Mouse (Mus musculus): Measurements from ENCODE around the gene Rif1. TPM values are rescaled to one million over a fixed set of nuclear protein-coding genes. Genes with fewer than 3 reads are reported as not detected.
A peak's percentile ranks its signal among the peaks of the same experiment; 100 is the strongest.

Gene Rif1
- polyA plus RNA-seq, 1 experiment, result 9.1 TPM

DNA sequence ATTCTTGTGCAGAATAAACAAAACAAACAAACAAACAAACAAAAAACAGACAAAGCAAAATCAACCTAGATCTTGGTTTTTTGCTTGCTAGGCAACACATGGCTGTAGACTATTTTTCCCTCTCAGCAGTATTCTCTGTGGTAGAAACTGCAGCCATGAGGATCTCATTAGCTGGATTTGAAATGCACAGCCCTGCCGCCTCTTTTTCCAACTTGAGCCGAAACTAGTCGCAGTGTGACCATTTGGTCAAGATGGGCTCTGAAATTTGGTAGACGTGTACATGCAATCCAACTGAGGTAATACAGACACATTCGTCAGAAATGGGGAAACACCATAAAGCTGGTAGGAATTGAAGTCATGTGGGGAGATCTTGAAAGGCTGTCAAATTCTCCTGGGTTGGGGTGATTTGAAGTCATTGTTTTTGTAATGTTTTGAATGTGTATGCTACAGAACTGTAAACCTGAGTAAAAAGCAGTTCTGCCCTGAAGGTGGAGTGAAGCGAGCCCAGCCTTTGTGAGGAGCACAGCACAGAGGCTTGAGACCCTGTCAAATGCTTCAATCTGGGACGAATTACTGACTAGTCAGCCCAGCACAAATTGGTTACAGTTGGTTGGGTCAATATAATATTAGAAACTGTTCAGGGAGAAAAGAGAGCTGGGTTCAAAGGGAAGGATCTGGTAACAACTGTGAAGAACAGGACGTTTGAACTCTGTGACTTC lies 33.4 kb upstream of the Rif1 start:
- 0 out of 2 replicates have a peak overlapping the region, but pooled peaks have one; percentile 17 for H3K4me3 ChIP-seq (ENCODE audit: insufficient read depth, low read length)

DNA sequence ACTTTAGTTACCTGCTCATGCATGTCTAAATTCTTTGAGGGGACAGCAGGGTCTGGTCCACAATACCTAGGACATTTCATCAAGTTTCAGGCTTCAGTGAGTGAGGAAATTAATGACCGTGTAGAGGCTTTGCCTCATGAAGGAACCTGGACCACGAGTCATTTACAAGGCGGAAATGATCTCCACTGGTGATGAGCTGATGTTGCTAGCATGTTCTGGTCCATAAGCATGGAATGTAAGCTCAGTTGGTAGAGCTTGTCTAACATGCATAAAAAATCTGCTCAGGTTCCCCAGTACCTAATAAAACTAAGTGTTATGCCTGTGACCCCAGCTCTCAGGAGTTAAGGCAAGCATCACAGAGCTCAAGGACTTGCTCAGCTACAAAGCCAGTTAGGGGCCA lies 30.5 kb upstream of the Rif1 start:
- no peak overlapping the region for H3K4me3 ChIP-seq (ENCODE audit: insufficient read depth, low read length)
- TF ChIP-seq POLR2A (IDR thresholded peaks at IDR 0.05; ENCODE audit: extremely low read depth, insufficient read depth, low read length) (no peak), CTCF (IDR thresholded peaks at IDR 0.05; ENCODE audit: extremely low read depth, insufficient read depth, low read length) (no peak)
- no peaks in the 10 kb centered on the region for H3K4me1 ChIP-seq (ENCODE audit: control insufficient read depth, insufficient read depth, low read length)
- H3K27ac ChIP-seq (ENCODE audit: insufficient read depth, low read length), result no peak overlapping the region

More for the DNA sequence above, 33.4 kb upstream of the Rif1 start:
- no peak for TF ChIP-seq POLR2A (IDR thresholded peaks at IDR 0.05; ENCODE audit: extremely low read depth, insufficient read depth, low read length)
- TF ChIP-seq CTCF (IDR thresholded peaks at IDR 0.05; ENCODE audit: extremely low read depth, insufficient read depth, low read length), result no peak
- Histone ChIP-seq H3K27ac (ENCODE audit: insufficient read depth, low read length) (no peak overlapping the region), H3K4me1 (ENCODE audit: control insufficient read depth, insufficient read depth, low read length) (no peaks in the 10 kb centered on the region; the same call in 1 of the 2 replicates)

DNA sequence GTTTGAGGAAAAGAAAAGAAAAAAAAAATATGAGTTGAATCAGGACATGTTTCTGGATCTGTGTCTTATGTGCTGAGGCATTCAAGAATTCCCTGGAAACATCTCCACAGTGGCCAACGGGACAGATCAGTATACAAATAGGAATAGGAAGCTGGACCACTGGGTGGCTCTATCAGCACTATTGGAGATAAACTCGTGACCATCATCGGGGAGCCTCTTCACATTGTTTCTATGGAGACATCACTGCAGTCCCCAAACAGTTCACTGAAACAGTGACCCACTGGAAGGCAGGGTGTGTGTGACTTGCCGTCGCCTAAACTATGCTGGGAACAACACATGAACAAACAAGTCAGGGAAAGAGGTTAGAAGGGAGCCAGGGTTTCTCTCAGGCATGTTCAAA lies 29.9 kb upstream of the Rif1 start:
- TF ChIP-seq POLR2A (IDR thresholded peaks at IDR 0.05; ENCODE audit: extremely low read depth, insufficient read depth, low read length) (no peak), CTCF (IDR thresholded peaks at IDR 0.05; ENCODE audit: extremely low read depth, insufficient read depth, low read length) (no peak)
- 0 out of 2 replicates have a peak overlapping the region, but pooled peaks have one; percentile 48 for H3K27ac ChIP-seq (ENCODE audit: insufficient read depth, low read length)
- no peak overlapping the region for H3K4me3 ChIP-seq (ENCODE audit: insufficient read depth, low read length)
- H3K4me1 ChIP-seq (ENCODE audit: control insufficient read depth, insufficient read depth, low read length), result no peaks in the 10 kb centered on the region

DNA sequence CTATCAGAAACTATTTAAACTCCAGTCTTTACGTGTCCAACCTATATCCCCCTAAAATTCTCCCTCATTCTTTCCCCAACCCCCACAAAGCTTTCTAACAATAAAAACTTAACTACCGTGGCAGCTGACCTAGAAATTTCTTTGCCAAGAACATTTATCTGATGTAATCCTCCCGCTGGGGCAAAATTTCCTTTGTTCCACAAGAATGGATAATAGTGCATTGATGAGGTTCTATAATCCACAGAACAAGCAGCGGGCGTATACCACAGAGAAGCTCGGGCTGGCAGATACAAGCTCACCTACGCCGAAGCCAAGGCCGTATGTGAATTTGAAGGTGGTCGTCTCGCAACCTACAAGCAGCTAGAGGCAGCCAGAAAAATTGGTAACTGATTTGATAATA lies 29.1 kb upstream of the Rif1 start:
- Histone ChIP-seq H3K4me1 (ENCODE audit: control insufficient read depth, insufficient read depth, low read length) (no peaks in the 10 kb centered on the region), H3K27ac (ENCODE audit: insufficient read depth, low read length) (peak overlapping the region; percentile 3; the same call in 1 of the 2 replicates), H3K4me3 (ENCODE audit: insufficient read depth, low read length) (no peak overlapping the region)
- TF ChIP-seq POLR2A (IDR thresholded peaks at IDR 0.05; ENCODE audit: extremely low read depth, insufficient read depth, low read length) (no peak), CTCF (IDR thresholded peaks at IDR 0.05; ENCODE audit: extremely low read depth, insufficient read depth, low read length) (no peak)

DNA sequence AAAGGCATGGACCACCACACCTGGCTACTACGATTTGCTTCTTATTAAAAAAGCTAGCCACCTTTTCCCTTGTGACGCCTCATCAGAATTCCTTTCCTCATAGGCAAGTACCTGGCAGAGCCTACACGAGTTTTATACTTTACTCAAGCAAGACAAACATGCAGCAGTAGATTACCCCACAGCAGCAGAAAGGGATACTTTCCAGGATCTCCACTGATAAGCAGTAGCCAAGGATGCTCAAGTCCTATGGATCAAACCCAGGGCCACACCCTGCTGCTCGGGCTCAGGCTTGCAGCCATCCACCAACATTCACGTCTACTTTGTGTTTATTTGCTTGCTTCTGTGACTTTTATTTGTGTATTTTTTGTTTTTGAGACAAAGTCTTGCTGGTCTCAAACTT lies 26.6 kb upstream of the Rif1 start:
- TF ChIP-seq CTCF (IDR thresholded peaks at IDR 0.05; ENCODE audit: extremely low read depth, insufficient read depth, low read length) (no peak), POLR2A (IDR thresholded peaks at IDR 0.05; ENCODE audit: extremely low read depth, insufficient read depth, low read length) (no peak)
- no peak overlapping the region for H3K4me3 ChIP-seq (ENCODE audit: insufficient read depth, low read length)
- no peaks in the 10 kb centered on the region for H3K4me1 ChIP-seq (ENCODE audit: control insufficient read depth, insufficient read depth, low read length)
- no peak overlapping the region for H3K27ac ChIP-seq (ENCODE audit: insufficient read depth, low read length)

DNA sequence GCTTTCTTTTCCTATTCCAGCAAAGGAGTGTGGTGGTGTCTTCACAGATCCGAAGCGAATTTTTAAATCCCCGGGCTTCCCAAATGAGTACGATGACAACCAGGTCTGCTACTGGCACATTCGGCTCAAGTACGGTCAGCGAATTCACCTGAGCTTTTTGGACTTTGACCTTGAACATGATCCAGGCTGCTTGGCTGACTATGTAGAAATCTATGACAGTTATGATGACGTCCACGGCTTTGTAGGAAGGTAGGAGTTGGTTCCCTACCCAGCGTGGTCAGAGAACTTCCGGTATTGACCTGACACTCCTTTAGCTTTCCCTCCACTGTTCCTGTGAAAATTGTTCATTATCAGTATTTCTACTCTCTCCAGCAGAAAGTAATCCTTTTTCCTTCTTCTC lies 21.8 kb upstream of the Rif1 start:
- H3K4me1 ChIP-seq (ENCODE audit: control insufficient read depth, insufficient read depth, low read length), result no peaks in the 10 kb centered on the region; the same call in 1 of the 2 replicates
- no peak for TF ChIP-seq CTCF (IDR thresholded peaks at IDR 0.05; ENCODE audit: extremely low read depth, insufficient read depth, low read length)
- no peak for TF ChIP-seq POLR2A (IDR thresholded peaks at IDR 0.05; ENCODE audit: extremely low read depth, insufficient read depth, low read length)
- H3K4me3 ChIP-seq (ENCODE audit: insufficient read depth, low read length), result no peak overlapping the region
- no peak overlapping the region for H3K27ac ChIP-seq (ENCODE audit: insufficient read depth, low read length)

DNA sequence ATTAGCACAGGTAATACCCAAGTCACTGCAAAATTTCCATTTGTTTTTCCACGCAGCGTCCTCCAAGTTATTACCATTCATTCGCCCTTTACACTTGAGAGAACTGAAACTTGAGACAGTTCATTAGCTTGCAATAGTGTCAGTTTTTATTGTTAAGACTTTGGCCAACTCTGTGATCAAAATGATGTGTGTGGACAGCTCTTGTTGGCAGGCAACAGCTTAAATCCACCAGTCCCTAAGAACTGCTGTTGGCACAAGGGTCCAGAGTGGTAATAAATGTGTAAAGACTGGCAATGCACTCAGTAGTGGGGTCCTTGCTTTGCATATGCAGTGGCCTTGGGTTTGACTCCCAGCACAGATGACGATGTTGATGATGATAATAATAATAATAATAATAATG lies 20.3 kb upstream of the Rif1 start:
- H3K4me3 ChIP-seq (ENCODE audit: insufficient read depth, low read length), result no peak overlapping the region
- no peaks in the 10 kb centered on the region; the same call in 1 of the 2 replicates for H3K4me1 ChIP-seq (ENCODE audit: control insufficient read depth, insufficient read depth, low read length)
- TF ChIP-seq CTCF (IDR thresholded peaks at IDR 0.05; ENCODE audit: extremely low read depth, insufficient read depth, low read length), result no peak
- no peak for TF ChIP-seq POLR2A (IDR thresholded peaks at IDR 0.05; ENCODE audit: extremely low read depth, insufficient read depth, low read length)
- H3K27ac ChIP-seq (ENCODE audit: insufficient read depth, low read length), result no peak overlapping the region

DNA sequence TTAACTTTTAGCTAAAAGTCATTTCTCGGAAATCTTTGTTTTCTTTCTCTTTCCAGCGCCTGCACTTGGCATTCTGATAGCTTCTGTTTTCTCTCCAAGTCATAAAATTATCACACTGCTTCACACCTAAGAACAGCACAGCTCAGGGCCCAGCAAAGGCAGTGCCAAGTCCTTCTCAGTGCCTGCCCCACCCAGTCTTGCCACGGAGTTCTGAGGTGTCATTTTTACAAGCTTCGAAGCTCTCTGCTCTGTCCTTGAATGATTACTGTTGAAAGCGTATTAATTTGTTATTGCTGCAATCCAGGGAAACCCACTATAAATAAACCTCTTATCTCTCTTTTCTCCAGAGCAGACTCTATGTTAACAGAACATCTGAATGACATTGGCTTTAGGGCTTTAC lies 19.1 kb upstream of the Rif1 start:
- no peaks in the 10 kb centered on the region; the same call in 1 of the 2 replicates for H3K4me1 ChIP-seq (ENCODE audit: control insufficient read depth, insufficient read depth, low read length)
- TF ChIP-seq CTCF (IDR thresholded peaks at IDR 0.05; ENCODE audit: extremely low read depth, insufficient read depth, low read length) (no peak), POLR2A (IDR thresholded peaks at IDR 0.05; ENCODE audit: extremely low read depth, insufficient read depth, low read length) (no peak)
- H3K4me3 ChIP-seq (ENCODE audit: insufficient read depth, low read length), result no peak overlapping the region
- H3K27ac ChIP-seq (ENCODE audit: insufficient read depth, low read length), result no peak overlapping the region

DNA sequence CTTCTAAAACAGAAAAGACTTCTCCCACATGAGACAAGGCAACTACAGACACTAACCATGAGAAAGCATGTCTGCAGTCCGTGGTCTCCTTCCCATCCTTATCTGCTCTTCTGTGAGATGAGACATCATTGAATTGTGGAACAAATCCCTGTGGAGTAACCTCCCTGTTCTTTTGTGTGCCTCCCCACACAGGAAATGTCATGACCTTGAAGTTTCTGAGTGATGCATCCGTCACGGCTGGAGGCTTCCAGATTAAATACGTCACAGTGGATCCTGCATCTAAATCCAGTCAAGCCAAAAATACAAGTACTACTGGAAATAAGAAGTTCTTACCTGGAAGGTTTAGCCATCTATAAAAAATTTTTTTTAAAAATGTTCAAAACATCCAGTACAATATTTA lies 17.0 kb upstream of the Rif1 start:
- Histone ChIP-seq H3K27ac (ENCODE audit: insufficient read depth, low read length) (no peak overlapping the region), H3K4me3 (ENCODE audit: insufficient read depth, low read length) (no peak overlapping the region), H3K4me1 (ENCODE audit: control insufficient read depth, insufficient read depth, low read length) (no peaks in the 10 kb centered on the region; the same call in 1 of the 2 replicates)
- TF ChIP-seq POLR2A (IDR thresholded peaks at IDR 0.05; ENCODE audit: extremely low read depth, insufficient read depth, low read length) (no peak), CTCF (IDR thresholded peaks at IDR 0.05; ENCODE audit: extremely low read depth, insufficient read depth, low read length) (no peak)

DNA sequence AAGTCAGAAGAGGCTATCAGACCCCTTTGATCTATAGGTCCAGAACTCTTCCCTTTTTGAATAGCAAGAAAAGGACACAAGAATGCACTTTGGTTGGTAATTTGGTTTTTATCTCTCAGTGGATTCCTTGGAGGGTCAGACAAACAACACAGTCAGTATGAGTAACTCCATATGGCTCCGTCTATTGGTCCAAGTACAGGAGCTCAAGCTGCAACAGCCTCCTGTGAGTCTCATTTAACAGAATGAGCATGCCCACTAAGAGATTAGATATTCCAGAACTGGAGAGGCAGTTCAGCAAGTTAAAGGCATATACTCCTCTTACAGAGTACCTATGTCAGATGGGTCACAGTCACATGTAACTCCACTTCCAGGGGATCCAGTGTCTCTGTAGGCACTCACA lies 15.5 kb upstream of the Rif1 start:
- no peak overlapping the region for H3K27ac ChIP-seq (ENCODE audit: insufficient read depth, low read length)
- H3K4me1 ChIP-seq (ENCODE audit: control insufficient read depth, insufficient read depth, low read length), result no peaks in the 10 kb centered on the region; the same call in 1 of the 2 replicates
- TF ChIP-seq CTCF (IDR thresholded peaks at IDR 0.05; ENCODE audit: extremely low read depth, insufficient read depth, low read length) (no peak), POLR2A (IDR thresholded peaks at IDR 0.05; ENCODE audit: extremely low read depth, insufficient read depth, low read length) (no peak)
- H3K4me3 ChIP-seq (ENCODE audit: insufficient read depth, low read length), result no peak overlapping the region

Measured in cortical plate, adult 2 months (tissue).